Mouse (Mus musculus): ENCODE data around the gene Magt1. TPM values are rescaled to one million over a fixed set of nuclear protein-coding genes. Genes with fewer than 3 reads are reported as not detected.

Magt1 gene
- polyA plus RNA-seq, 1 experiment from 2014 or later, result 74.3 TPM

Other genes with a start within 250 kb of the Magt1 start
- 0.80 and 1.1 TPM in 2 replicates for gene Fgf16, start 247.6 kb downstream of the Magt1 start, polyA plus RNA-seq (2015; fragmentation: Nextera tagmentation; extraction: Ambion mirVana)
- gene Atrx, start 82.5 kb downstream of the Magt1 start, polyA plus RNA-seq (2015; fragmentation: Nextera tagmentation; extraction: Ambion mirVana), result 160 and 170 TPM in 2 replicates
- gene Cox7b, start 3.8 kb upstream of the Magt1 start, polyA plus RNA-seq (2015; fragmentation: Nextera tagmentation; extraction: Ambion mirVana), result 412 and 422 TPM in 2 replicates
- gene Atp7a, start 15.4 kb upstream of the Magt1 start, polyA plus RNA-seq (2015; fragmentation: Nextera tagmentation; extraction: Ambion mirVana), result 22.5 and 24.8 TPM in 2 replicates
- 1.0 and 1.1 TPM in 2 replicates for gene Tlr13, start 131.3 kb upstream of the Magt1 start, polyA plus RNA-seq (2015; fragmentation: Nextera tagmentation; extraction: Ambion mirVana)
- gene Pgk1, start 175.2 kb upstream of the Magt1 start, polyA plus RNA-seq (2015; fragmentation: Nextera tagmentation; extraction: Ambion mirVana), result 290 and 352 TPM in 2 replicates
- 10.6 and 10.9 TPM in 2 replicates for gene Taf9b, start 209.3 kb upstream of the Magt1 start, polyA plus RNA-seq (2015; fragmentation: Nextera tagmentation; extraction: Ambion mirVana)
- not detected in 2 replicates for gene Fnd3c2, start 243.5 kb upstream of the Magt1 start, polyA plus RNA-seq (2015; fragmentation: Nextera tagmentation; extraction: Ambion mirVana)